Mouse (Mus musculus): ENCODE measurements around the gene Saal1.
"Not testable (repeated sequence)": the region's sequence is repeated elsewhere in the genome, so short reads cannot be mapped to it uniquely, and the experiment has no call there.

Gene Saal1

GRCm38 (mm10) chr7:46710390-46710844 is at the start of gene Saal1:
Gene Saal1, minus strand, starts transcription at chr7:46710680.
- in situ Hi-C loops (cut with MboI; ENCODE audit: unreplicated experiment in 2 of 2): loop anchor here (5.0 to 25.0 kb wide), 6 partner anchors 46 to 423 kb away; no protein-coding TSS in a partner anchor

- in situ Hi-C loops (cut with MboI; ENCODE audit: unreplicated experiment in 2 of 2): loop anchor here in 1 of 2 experiments (25.0 kb wide), 1 partner anchor 664 kb away; no protein-coding TSS in a partner anchor
Measured at GRCm38 (mm10) chr7:46751490-46751889, 41.0 kb upstream of the Saal1 start, which contains the start of gene Saa2. Gene Saa2, plus strand, starts transcription at chr7:46751790.

GRCm38 (mm10) chr7:46748459-46748858 is 38.0 kb upstream of the Saal1 start:
- in situ Hi-C loops (cut with MboI; ENCODE audit: unreplicated experiment in 2 of 2): no loop called here

GRCm38 (mm10) chr7:46746381-46746780 is 35.9 kb upstream of the Saal1 start:
- in situ Hi-C loops (cut with MboI; ENCODE audit: unreplicated experiment in 2 of 2): no loop called here

GRCm38 (mm10) chr7:46745816-46746215 is 35.3 kb upstream of the Saal1 start:
- in situ Hi-C loops (cut with MboI; ENCODE audit: unreplicated experiment in 2 of 2): no loop called here

GRCm38 (mm10) chr7:46742880-46743279 is 32.4 kb upstream of the Saal1 start, which contains the start of gene Saa1:
Gene Saa1, minus strand, starts transcription at chr7:46742980.
- in situ Hi-C loops (cut with MboI; ENCODE audit: unreplicated experiment in 2 of 2): not testable (repeated sequence)

- in situ Hi-C loops (cut with MboI; ENCODE audit: unreplicated experiment in 2 of 2): not testable (repeated sequence)
Measured at GRCm38 (mm10) chr7:46740041-46740440, 29.6 kb upstream of the Saal1 start.

- in situ Hi-C loops (cut with MboI; ENCODE audit: unreplicated experiment in 2 of 2): no loop called here
Measured at GRCm38 (mm10) chr7:46738561-46739460, 28.3 kb upstream of the Saal1 start.

GRCm38 (mm10) chr7:46734983-46735382 is 24.5 kb upstream of the Saal1 start:
- in situ Hi-C loops (cut with MboI; ENCODE audit: unreplicated experiment in 2 of 2): no loop called here

GRCm38 (mm10) chr7:46732458-46732857 is 22.0 kb upstream of the Saal1 start, which contains the start of gene Saa4:
Gene Saa4, minus strand, starts transcription at chr7:46732603.
- in situ Hi-C loops (cut with MboI; ENCODE audit: unreplicated experiment in 2 of 2): no loop called here

GRCm38 (mm10) chr7:46727584-46727983 is 17.1 kb upstream of the Saal1 start:
- in situ Hi-C loops (cut with MboI; ENCODE audit: unreplicated experiment in 2 of 2): no loop called here

GRCm38 (mm10) chr7:46724396-46724795 is 13.9 kb upstream of the Saal1 start:
- in situ Hi-C loops (cut with MboI; ENCODE audit: unreplicated experiment in 2 of 2): loop anchor here in 1 of 2 experiments (25.0 kb wide), 1 partner anchor 437 kb away; no protein-coding TSS in a partner anchor

- in situ Hi-C loops (cut with MboI; ENCODE audit: unreplicated experiment in 2 of 2): loop anchor here in 1 of 2 experiments (25.0 kb wide), 1 partner anchor 437 kb away; no protein-coding TSS in a partner anchor
Measured at GRCm38 (mm10) chr7:46723849-46724248, 13.4 kb upstream of the Saal1 start.

- in situ Hi-C loops (cut with MboI; ENCODE audit: unreplicated experiment in 2 of 2): loop anchor here in 1 of 2 experiments (25.0 kb wide), 1 partner anchor 436 kb away; no protein-coding TSS in a partner anchor
Measured at GRCm38 (mm10) chr7:46723354-46723753, 12.9 kb upstream of the Saal1 start.

GRCm38 (mm10) chr7:46720460-46720859 is 10.0 kb upstream of the Saal1 start:
- in situ Hi-C loops (cut with MboI; ENCODE audit: unreplicated experiment in 2 of 2): loop anchor here in 1 of 2 experiments (25.0 kb wide), 1 partner anchor 433 kb away; no protein-coding TSS in a partner anchor

- in situ Hi-C loops (cut with MboI; ENCODE audit: unreplicated experiment in 2 of 2): loop anchor here in 1 of 2 experiments (10.0 to 25.0 kb wide), 2 partner anchors 55 to 432 kb away; no protein-coding TSS in a partner anchor
Measured at GRCm38 (mm10) chr7:46719526-46719925, 9.0 kb upstream of the Saal1 start.

GRCm38 (mm10) chr7:46718591-46719270 is 8.3 kb upstream of the Saal1 start:
- in situ Hi-C loops (cut with MboI; ENCODE audit: unreplicated experiment in 2 of 2): loop anchor here in 1 of 2 experiments (10.0 to 25.0 kb wide), 2 partner anchors 54 to 431 kb away; no protein-coding TSS in a partner anchor

- in situ Hi-C loops (cut with MboI; ENCODE audit: unreplicated experiment in 2 of 2): loop anchor here in 1 of 2 experiments (10.0 to 25.0 kb wide), 2 partner anchors 52 to 430 kb away; no protein-coding TSS in a partner anchor
Measured at GRCm38 (mm10) chr7:46716897-46717296, 6.4 kb upstream of the Saal1 start.

GRCm38 (mm10) chr7:46715600-46715999 is 5.1 kb upstream of the Saal1 start, which contains the start of gene Saa3:
Gene Saa3, minus strand, starts transcription at chr7:46715700.
- in situ Hi-C loops (cut with MboI; ENCODE audit: unreplicated experiment in 2 of 2): loop anchor here in 1 of 2 experiments (10.0 to 25.0 kb wide), 2 partner anchors 51 to 428 kb away; no protein-coding TSS in a partner anchor

- in situ Hi-C loops (cut with MboI; ENCODE audit: unreplicated experiment in 2 of 2): loop anchor here (5.0 to 25.0 kb wide), 6 partner anchors 50 to 427 kb away; no protein-coding TSS in a partner anchor
Measured at GRCm38 (mm10) chr7:46714518-46714917, 4.0 kb upstream of the Saal1 start.
